Mouse (Mus musculus): ENCODE data around the gene Rnf8. TPM values are rescaled to one million over a fixed set of nuclear protein-coding genes. Genes with fewer than 3 reads are reported as not detected.

Gene Rnf8
- polyA plus RNA-seq, 1 experiment, result 18.2 TPM

DNA sequence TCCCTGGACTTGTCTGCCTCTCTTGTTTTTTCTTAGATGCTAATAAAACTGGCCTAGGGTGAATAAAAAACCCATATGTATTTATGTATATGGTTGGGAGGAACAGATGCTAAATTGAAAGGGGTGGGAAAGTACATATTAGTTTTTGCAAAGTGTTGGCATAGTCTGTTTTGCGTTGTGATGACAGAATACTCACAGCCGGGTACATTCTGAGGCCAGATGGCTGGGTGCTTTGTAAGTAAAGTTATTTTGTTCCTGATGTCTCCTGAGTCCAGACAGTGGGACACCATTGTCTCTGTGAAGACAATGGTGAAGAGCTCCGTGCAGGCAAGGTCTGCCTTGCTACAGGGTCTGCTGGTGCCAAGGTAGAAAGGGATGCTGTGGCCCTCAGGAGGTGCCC, 29.9 kb upstream of the Rnf8 start:
- TF ChIP-seq CTCF (IDR thresholded peaks at IDR 0.05; ENCODE audit: extremely low read depth, insufficient read length, insufficient replicate concordance, low read depth, low read length) (no peak), POLR2A (IDR thresholded peaks at IDR 0.05; ENCODE audit: low read depth, low read length) (no peak)
- Histone ChIP-seq H3K27me3 (ENCODE audit: control insufficient read depth, insufficient read depth, low read length) (no peaks in the 10 kb centered on the region), H3K4me3 (ENCODE audit: low read depth, low read length) (no peak overlapping the region), H3K27ac (ENCODE audit: insufficient read depth, low read depth, low read length) (no peak overlapping the region), H3K36me3 (ENCODE audit: control insufficient read depth, insufficient read depth, low read length) (peaks cover 3% of the 10 kb centered on the region), H3K4me1 (ENCODE audit: control insufficient read depth, insufficient read depth, insufficient read length, low read length) (peaks cover 6% of the 10 kb centered on the region; the same call in 1 of the 2 replicates)
- WGBS, result 90% methylated on average over 3 of the region's 3 CpGs

DNA sequence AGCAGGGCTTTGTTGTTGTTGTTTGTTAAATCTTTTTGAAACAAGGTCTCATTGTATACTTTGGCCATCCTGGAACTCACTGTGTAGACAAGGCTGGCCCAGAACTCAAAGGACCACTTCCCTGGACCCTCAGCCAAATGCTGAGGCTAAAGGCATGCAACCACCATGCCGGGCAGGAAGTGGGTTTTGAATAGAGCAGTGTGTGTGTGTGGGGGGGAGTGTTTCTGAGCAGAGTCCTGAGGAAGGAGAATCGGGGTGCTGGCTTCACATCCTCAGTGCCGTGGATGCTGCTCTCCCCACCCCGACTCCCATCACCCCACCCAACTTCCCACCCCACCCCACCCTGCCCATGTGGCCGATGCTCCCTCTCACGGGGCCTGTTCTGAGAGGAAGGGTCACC, 29.1 kb upstream of the Rnf8 start:
- no peak overlapping the region for H3K27ac ChIP-seq (ENCODE audit: insufficient read depth, low read depth, low read length)
- H3K27me3 ChIP-seq (ENCODE audit: control insufficient read depth, insufficient read depth, low read length), result no peaks in the 10 kb centered on the region
- peaks cover 4% of the 10 kb centered on the region; the same call in 1 of the 2 replicates for H3K4me1 ChIP-seq (ENCODE audit: control insufficient read depth, insufficient read depth, insufficient read length, low read length)
- peaks cover 3% of the 10 kb centered on the region for H3K36me3 ChIP-seq (ENCODE audit: control insufficient read depth, insufficient read depth, low read length)
- 82% methylated on average over 6 of the region's 6 CpGs for WGBS
- TF ChIP-seq POLR2A (IDR thresholded peaks at IDR 0.05; ENCODE audit: low read depth, low read length) (no peak), CTCF (IDR thresholded peaks at IDR 0.05; ENCODE audit: extremely low read depth, insufficient read length, insufficient replicate concordance, low read depth, low read length) (no peak)
- no peak overlapping the region for H3K4me3 ChIP-seq (ENCODE audit: low read depth, low read length)

DNA sequence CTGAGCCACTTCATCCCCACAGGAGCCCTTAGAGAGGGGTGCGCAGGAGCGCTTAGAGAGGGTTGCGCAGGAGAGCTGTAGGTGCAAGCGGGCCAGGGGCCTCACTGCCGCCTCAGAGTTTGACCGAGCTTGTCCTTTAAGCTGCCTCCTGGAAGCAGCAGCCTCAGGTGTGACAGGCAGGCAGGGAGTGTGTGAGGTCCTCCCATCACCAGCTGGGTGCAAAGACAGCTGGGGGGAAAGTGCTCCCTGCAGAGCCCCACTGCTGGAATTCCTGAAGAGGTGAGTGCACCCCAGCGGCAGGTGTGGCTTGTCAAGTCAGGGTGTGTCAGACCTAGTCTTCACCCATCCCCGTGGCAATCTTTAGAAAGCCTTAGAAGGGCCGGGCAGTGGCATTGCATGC, 27.7 kb upstream of the Rnf8 start:
- WGBS, result 76% methylated on average over 9 of the region's 9 CpGs
- H3K27me3 ChIP-seq (ENCODE audit: control insufficient read depth, insufficient read depth, low read length), result no peaks in the 10 kb centered on the region
- TF ChIP-seq POLR2A (IDR thresholded peaks at IDR 0.05; ENCODE audit: low read depth, low read length) (no peak), CTCF (IDR thresholded peaks at IDR 0.05; ENCODE audit: extremely low read depth, insufficient read length, insufficient replicate concordance, low read depth, low read length) (no peak)
- H3K27ac ChIP-seq (ENCODE audit: insufficient read depth, low read depth, low read length), result no peak overlapping the region
- peaks cover 3% of the 10 kb centered on the region for H3K36me3 ChIP-seq (ENCODE audit: control insufficient read depth, insufficient read depth, low read length)
- no peaks in the 10 kb centered on the region for H3K4me1 ChIP-seq (ENCODE audit: control insufficient read depth, insufficient read depth, insufficient read length, low read length)
- H3K4me3 ChIP-seq (ENCODE audit: low read depth, low read length), result no peak overlapping the region

DNA sequence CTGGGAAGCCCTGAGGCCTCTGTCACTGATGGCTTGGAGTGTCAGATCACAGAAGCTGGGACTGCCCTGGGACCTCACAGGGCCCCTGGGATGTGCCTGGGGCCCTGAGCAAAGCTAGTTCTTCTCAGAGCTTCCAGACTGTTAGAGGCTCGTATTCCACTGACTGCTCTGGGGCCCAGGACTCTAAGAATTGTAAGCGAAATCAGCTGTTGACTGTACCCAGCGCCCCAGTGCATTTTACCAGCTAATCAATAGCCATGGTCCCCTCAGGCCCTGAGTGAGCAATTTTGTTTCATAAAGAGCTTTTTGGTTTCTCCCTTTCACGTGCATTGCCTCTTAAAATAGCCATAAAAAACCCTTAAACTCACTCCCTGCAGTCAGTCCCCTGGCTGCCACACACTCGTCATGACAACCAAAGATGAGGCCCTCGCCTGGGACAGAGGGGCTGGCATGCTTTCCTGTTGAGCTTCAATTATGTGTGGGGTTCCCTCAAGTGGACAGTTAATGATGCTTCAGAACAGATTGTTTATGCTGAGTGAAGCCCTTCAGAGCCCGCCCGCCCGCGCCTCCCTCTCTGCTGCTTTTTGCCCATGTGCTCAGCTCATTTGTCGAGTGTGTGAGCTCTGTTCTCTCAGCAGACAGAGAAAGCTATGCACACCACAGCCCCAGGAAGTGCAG, 25.2 kb upstream of the Rnf8 start:
- WGBS, result 88% methylated on average over 11 of the region's 11 CpGs
- Histone ChIP-seq H3K27ac (ENCODE audit: insufficient read depth, low read depth, low read length) (no peak overlapping the region), H3K27me3 (ENCODE audit: control insufficient read depth, insufficient read depth, low read length) (no peaks in the 10 kb centered on the region), H3K4me1 (ENCODE audit: control insufficient read depth, insufficient read depth, insufficient read length, low read length) (no peaks in the 10 kb centered on the region), H3K4me3 (ENCODE audit: low read depth, low read length) (no peak overlapping the region), H3K36me3 (ENCODE audit: control insufficient read depth, insufficient read depth, low read length) (peaks cover 7% of the 10 kb centered on the region)
- TF ChIP-seq CTCF (IDR thresholded peaks at IDR 0.05; ENCODE audit: extremely low read depth, insufficient read length, insufficient replicate concordance, low read depth, low read length) (no peak), POLR2A (IDR thresholded peaks at IDR 0.05; ENCODE audit: low read depth, low read length) (no peak)

DNA sequence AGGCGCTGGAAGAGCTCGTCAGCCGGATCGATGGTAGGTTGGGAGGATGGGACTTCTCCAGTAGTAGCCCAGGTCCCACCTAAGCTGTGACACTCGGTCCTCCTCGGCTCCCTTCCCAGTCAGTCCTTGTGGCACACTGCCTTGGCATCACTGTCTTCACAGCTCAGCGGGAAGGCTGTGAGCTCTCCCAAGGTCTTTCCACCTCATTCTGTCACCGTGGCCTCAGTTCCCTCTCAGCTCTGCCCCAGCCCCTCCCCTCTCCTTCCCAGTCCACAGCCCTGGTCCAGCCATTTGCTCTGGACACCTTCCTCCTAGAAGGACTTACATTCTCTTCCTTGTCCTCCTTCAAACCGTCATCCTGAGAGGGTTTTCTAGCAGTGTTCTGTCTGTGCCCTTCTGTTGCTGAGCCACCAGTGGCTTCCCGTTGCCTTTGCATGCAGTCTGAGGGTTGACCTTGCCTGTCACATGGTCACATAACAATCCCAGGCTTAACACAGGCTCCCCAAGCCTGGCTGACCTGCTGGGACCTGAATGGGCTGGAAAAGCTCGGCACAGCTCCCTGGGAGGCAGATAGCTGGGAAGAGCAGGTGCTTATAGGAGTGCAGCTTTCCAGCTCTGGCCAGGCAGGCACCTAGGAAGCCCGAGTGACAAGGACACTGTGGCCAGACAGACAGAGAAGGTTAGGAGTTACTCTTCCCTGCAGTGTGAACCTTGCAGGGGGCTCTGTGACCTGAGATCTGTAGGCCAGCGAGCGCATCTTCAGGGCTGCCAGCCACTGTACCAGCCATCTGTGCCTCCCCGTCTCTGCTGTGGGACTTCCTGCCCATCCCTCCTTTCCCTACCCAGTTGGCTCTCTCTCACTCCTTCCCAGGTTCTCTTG, 18.5 kb upstream of the Rnf8 start:
- no peak for TF ChIP-seq POLR2A (IDR thresholded peaks at IDR 0.05; ENCODE audit: low read depth, low read length)
- no peak for TF ChIP-seq CTCF (IDR thresholded peaks at IDR 0.05; ENCODE audit: extremely low read depth, insufficient read length, insufficient replicate concordance, low read depth, low read length)
- Histone ChIP-seq H3K4me3 (ENCODE audit: low read depth, low read length) (no peak overlapping the region), H3K4me1 (ENCODE audit: control insufficient read depth, insufficient read depth, insufficient read length, low read length) (peaks cover 2% of the 10 kb centered on the region; the same call in 1 of the 2 replicates), H3K36me3 (ENCODE audit: control insufficient read depth, insufficient read depth, low read length) (peaks cover 46% of the 10 kb centered on the region), H3K27ac (ENCODE audit: insufficient read depth, low read depth, low read length) (no peak overlapping the region), H3K27me3 (ENCODE audit: control insufficient read depth, insufficient read depth, low read length) (no peaks in the 10 kb centered on the region)
- 91% methylated on average over 15 of the region's 15 CpGs for WGBS

DNA sequence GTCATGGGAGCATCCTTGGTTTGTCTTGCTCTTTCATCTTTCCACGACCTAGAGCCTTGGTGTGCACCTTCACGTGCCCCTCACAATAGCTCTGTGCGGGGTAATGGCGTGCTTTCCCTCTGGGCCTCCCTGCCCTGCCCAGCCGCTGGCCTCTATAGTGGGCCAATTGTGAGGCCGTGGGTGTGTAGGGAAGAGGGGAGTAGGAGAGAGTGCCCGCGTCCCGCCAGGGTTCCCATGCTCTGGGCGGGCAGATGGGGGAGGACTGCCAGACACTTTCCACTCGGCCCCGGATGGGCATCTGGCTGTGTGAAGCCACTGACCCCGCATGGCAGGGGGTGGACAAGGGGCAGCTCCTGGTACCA, 17.8 kb upstream of the Rnf8 start:
- no peak overlapping the region for H3K27ac ChIP-seq (ENCODE audit: insufficient read depth, low read depth, low read length)
- WGBS, result 93% methylated on average over 13 of the region's 13 CpGs
- H3K4me3 ChIP-seq (ENCODE audit: low read depth, low read length), result no peak overlapping the region
- TF ChIP-seq CTCF (IDR thresholded peaks at IDR 0.05; ENCODE audit: extremely low read depth, insufficient read length, insufficient replicate concordance, low read depth, low read length) (no peak), POLR2A (IDR thresholded peaks at IDR 0.05; ENCODE audit: low read depth, low read length) (no peak)
- no peaks in the 10 kb centered on the region for H3K27me3 ChIP-seq (ENCODE audit: control insufficient read depth, insufficient read depth, low read length)
- peaks cover 46% of the 10 kb centered on the region for H3K36me3 ChIP-seq (ENCODE audit: control insufficient read depth, insufficient read depth, low read length)
- H3K4me1 ChIP-seq (ENCODE audit: control insufficient read depth, insufficient read depth, insufficient read length, low read length), result peaks cover 2% of the 10 kb centered on the region; the same call in 1 of the 2 replicates

DNA sequence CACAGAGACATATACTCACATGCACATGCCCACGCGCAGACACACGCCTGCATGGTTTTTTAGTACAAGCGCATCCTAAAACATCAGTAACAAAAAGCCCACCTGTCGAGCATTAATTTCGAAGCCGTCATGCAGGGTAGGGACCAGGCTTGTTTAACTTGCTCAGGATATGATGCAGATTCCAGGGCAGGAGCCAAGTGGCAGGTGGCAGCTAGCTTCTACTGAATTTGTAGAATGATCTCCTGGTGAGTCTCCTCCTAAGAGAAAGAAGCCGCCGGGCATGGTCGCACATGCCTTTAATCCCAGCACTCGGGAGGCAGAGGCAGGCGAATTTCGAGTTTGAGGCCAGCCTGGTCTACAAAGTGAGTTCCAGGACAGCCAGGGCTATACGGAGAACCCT, 15.5 kb upstream of the Rnf8 start:
- WGBS, result 96% methylated on average over 14 of the region's 14 CpGs
- Histone ChIP-seq H3K27ac (ENCODE audit: insufficient read depth, low read depth, low read length) (no peak overlapping the region), H3K4me1 (ENCODE audit: control insufficient read depth, insufficient read depth, insufficient read length, low read length) (peaks cover 2% of the 10 kb centered on the region; the same call in 1 of the 2 replicates), H3K36me3 (ENCODE audit: control insufficient read depth, insufficient read depth, low read length) (peaks cover 46% of the 10 kb centered on the region), H3K4me3 (ENCODE audit: low read depth, low read length) (no peak overlapping the region), H3K27me3 (ENCODE audit: control insufficient read depth, insufficient read depth, low read length) (no peaks in the 10 kb centered on the region)
- no peak for TF ChIP-seq CTCF (IDR thresholded peaks at IDR 0.05; ENCODE audit: extremely low read depth, insufficient read length, insufficient replicate concordance, low read depth, low read length)
- no peak for TF ChIP-seq POLR2A (IDR thresholded peaks at IDR 0.05; ENCODE audit: low read depth, low read length)
